ENCODE assay signal across 7 mouse cellular contexts in the genomic region with DNA sequence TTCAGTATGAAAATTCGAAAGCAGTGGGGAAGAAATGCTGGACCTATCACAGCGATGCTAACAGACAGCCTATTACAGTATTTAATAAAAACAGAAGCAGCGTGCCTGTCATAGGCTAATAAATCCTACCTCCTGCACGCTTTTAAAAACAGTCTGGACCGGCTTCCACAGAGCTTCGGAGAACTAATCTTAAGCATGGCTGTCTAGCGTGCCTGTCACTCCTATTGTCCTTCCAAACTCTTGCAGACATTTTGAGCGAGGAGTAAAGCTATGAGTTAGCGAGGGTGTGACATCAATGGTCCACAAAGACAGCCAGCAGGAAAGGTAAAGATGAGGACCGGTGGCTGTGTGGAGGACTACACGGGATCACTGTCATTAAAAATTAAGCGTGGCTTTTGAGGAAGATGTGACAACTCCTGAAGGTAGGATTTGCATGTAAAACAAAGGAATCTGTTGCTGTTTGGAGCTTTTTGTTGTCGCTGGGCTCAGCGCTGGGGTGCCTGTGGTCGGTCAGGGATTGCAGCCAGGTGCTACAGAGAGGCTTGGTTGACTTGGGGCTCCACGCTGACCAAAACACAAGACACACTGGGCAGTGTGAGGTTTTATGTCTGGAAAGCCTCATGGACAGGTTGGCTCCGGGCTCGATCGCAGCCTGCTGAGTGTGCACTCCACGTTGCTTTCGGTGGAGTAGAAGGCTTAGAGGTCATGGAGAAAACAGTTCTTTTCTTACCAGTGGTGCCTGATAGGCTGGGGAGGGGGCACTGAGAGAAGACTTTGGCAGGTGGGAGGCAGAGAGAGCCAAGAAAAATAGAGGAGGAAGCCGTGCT. TPM values are rescaled to one million over a fixed set of nuclear protein-coding genes. Genes with fewer than 3 reads are reported as not detected.
A peak's percentile ranks its signal among the peaks of the same experiment; 100 is the strongest.
DNase-seq lines count a peak whose midpoint lies in the region; ATAC-seq and TF ChIP-seq lines count a peak whose summit lies in the region.

A gene (plus strand): TSS at position 4 of the 827 bp plus-strand sequence.

- no peaks in the 10 kb centered on the region for H3K9me3 ChIP-seq in lung, embryonic 14.5 days (ENCODE audit: low read depth, low read length)
- H3K9me3 ChIP-seq in limb, embryonic 15.5 days: no peaks in the 10 kb centered on the region
- H3K9me3 ChIP-seq in stomach, embryonic 16.5 days (replicated peaks; ENCODE audit: control insufficient read depth, low read length): no peaks in the 10 kb centered on the region

- peak within 1 kb of the TSS; percentile 59 for H3K4me2 ChIP-seq in lung, embryonic 14.5 days
- H3K4me2 ChIP-seq in limb, embryonic 15.5 days: peak within 1 kb of the TSS; percentile 44
- H3K4me2 ChIP-seq in stomach, embryonic 16.5 days (ENCODE audit: low read depth, low read length): peak within 1 kb of the TSS; percentile 47

- peak; percentile 55; the same call in 1 of the 2 replicates for ATAC-seq in lung, embryonic 14.5 days (ENCODE audit: insufficient read depth)
- ATAC-seq in limb, embryonic 15.5 days (ENCODE audit: insufficient number of reproducible peaks, low FRiP score, low TSS enrichment, low read depth): no peak
- ATAC-seq in stomach, embryonic 16.5 days (ENCODE audit: insufficient read depth, low FRiP score): no peak; the same call in 1 of the 2 replicates

- H3K36me3 ChIP-seq in lung, embryonic 14.5 days (ENCODE audit: insufficient read depth): no peaks in the 10 kb centered on the region
- H3K36me3 ChIP-seq in limb, embryonic 15.5 days: no peaks in the 10 kb centered on the region
- no peaks in the 10 kb centered on the region for H3K36me3 ChIP-seq in stomach, embryonic 16.5 days (ENCODE audit: control insufficient read depth, insufficient read depth, low read length)

- peak within 1 kb of the TSS; percentile 8; the same call in 1 of the 2 replicates for H3K27ac ChIP-seq in lung, embryonic 14.5 days (ENCODE audit: low read depth)
- H3K27ac ChIP-seq in limb, embryonic 15.5 days: no peak within 1 kb of the TSS
- no peak within 1 kb of the TSS for H3K27ac ChIP-seq in stomach, embryonic 16.5 days (ENCODE audit: low read length)

- H3K27me3 ChIP-seq in lung, embryonic 14.5 days (ENCODE audit: insufficient read depth, low read length): no peaks in the 10 kb centered on the region
- H3K27me3 ChIP-seq in limb, embryonic 15.5 days: peaks cover 11% of the 10 kb centered on the region
- H3K27me3 ChIP-seq in stomach, embryonic 16.5 days (ENCODE audit: control insufficient read depth, insufficient read depth, low read length): no peaks in the 10 kb centered on the region

- H3K4me1 ChIP-seq in lung, embryonic 14.5 days (ENCODE audit: insufficient read depth): peaks cover 3% of the 10 kb centered on the region
- peaks cover 9% of the 10 kb centered on the region for H3K4me1 ChIP-seq in limb, embryonic 15.5 days
- peaks cover 8% of the 10 kb centered on the region; the same call in 1 of the 2 replicates for H3K4me1 ChIP-seq in stomach, embryonic 16.5 days (ENCODE audit: control insufficient read depth, insufficient read depth, low read length)

- peak within 1 kb of the TSS; percentile 13; the same call in 1 of the 2 replicates for H3K9ac ChIP-seq in lung, embryonic 14.5 days
- H3K9ac ChIP-seq in limb, embryonic 15.5 days: 0 out of 2 replicates have a peak within 1 kb of the TSS, but pooled peaks have one; percentile 1
- H3K9ac ChIP-seq in stomach, embryonic 16.5 days (ENCODE audit: low read length): peak within 1 kb of the TSS; percentile 4; the same call in 1 of the 2 replicates

- no peak for TF ChIP-seq CTCF in lung, embryonic 14.5 days (IDR thresholded peaks at IDR 0.05; ENCODE audit: low read depth)

- H3K4me3 ChIP-seq in lung, embryonic 14.5 days (ENCODE audit: low read depth, low read length): peak within 1 kb of the TSS; percentile 23
- H3K4me3 ChIP-seq in limb, embryonic 15.5 days: peak within 1 kb of the TSS; percentile 9
- peak within 1 kb of the TSS; percentile 25 for H3K4me3 ChIP-seq in stomach, embryonic 16.5 days (replicated peaks; ENCODE audit: low read length)

- 1% methylated on average over 22 of the region's 22 CpGs for WGBS in lung, embryonic 14.5 days
- 2% methylated on average over 22 of the region's 22 CpGs for WGBS in limb, embryonic 15.5 days
- 2% methylated on average over 22 of the region's 22 CpGs for WGBS in stomach, embryonic 16.5 days

- peak; percentile 40 for DNase-seq in lung, embryonic 14.5 days
- no peak for DNase-seq in lung, postnatal 14 days
- peak; percentile 36 to 52 for DNase-seq in cerebellum, postnatal 36 days
- peak; percentile 7 for DNase-seq in heart, postnatal 4 days
- DNase-seq in ovary, postnatal 36 days (ENCODE audit: low spot score): no peak

RNA-seq across cellular contexts. Expression of the gene that starts here (rescaled TPM):
- 0.18 and 0.59 TPM in 2 replicates for polyA plus RNA-seq in lung, embryonic 14.5 days (2014; fragmentation: Nextera tagmentation; extraction: Ambion mirVana)
- under 1 TPM; 0.18 to 0.33 TPM for total RNA-seq in heart, postnatal 4 days (2021)
- polyA plus RNA-seq in limb, embryonic 15.5 days (2015; fragmentation: Nextera tagmentation; extraction: Ambion mirVana): 0.47 and 0.61 TPM in 2 replicates
- polyA plus RNA-seq in stomach, embryonic 16.5 days (2015; fragmentation: Nextera tagmentation; extraction: Ambion mirVana): 1.1 and 1.8 TPM in 2 replicates

Comparison
In these comparisons a context has a peak if more than half of its experiments do, and no peak if none do; other contexts are left out.
1. Peak in DNase-seq, ATAC-seq, H3K4me3 ChIP-seq, H3K27ac ChIP-seq, H3K9ac ChIP-seq and H3K4me2 ChIP-seq in lung, embryonic 14.5 days; RNA of the gene not detected or under 1 TPM.
2. Peak in DNase-seq in heart, postnatal 4 days; RNA of the gene not detected or under 1 TPM.
3. DNase-seq: peak in cerebellum, postnatal 36 days (2 of 2); none in lung, postnatal 14 days (single experiment) and ovary, postnatal 36 days (single experiment).
4. Peak in every context shown above with its lines, with median percentiles within 50 percentile points of each other: H3K4me2 ChIP-seq, H3K4me3 ChIP-seq and H3K9ac ChIP-seq.